Mouse (Mus musculus): ENCODE data around the gene Gdap2. TPM values are rescaled to one million over a fixed set of nuclear protein-coding genes. Genes with fewer than 3 reads are reported as not detected.
A peak's percentile ranks its signal among the peaks of the same experiment; 100 is the strongest.

Gene Gdap2
- polyA plus RNA-seq (2014; fragmentation: Nextera tagmentation; extraction: Ambion mirVana), result 32.2 and 33.1 TPM in 2 replicates

GRCm38 (mm10) chr3:100162315-100163105, at the start of gene Gdap2, which contains the start of gene Wdr3:
Gene Gdap2, plus strand, starts transcription at chr3:100162381.
Gene Wdr3, minus strand, starts transcription at chr3:100162407.
- no peaks in the 10 kb centered on the region for H3K9me3 ChIP-seq (ENCODE audit: control insufficient read depth, low read length)
- peaks cover 3% of the 10 kb centered on the region; the same call in 1 of the 2 replicates for H3K36me3 ChIP-seq (ENCODE audit: control insufficient read depth, insufficient read depth, low read length)
- under 1% methylated on average over 55 of the region's 55 CpGs for WGBS
- DNase-seq (ENCODE audit: low spot score) (peak; percentile 93), ATAC-seq (replicated peaks; ENCODE audit: low FRiP score) (peak; percentile 97)
- H3K27ac ChIP-seq (ENCODE audit: low read depth, low read length), result peak within 1 kb of the TSS; percentile 76; the same call in 1 of the 2 replicates
- peak within 1 kb of the TSS; percentile 60 for H3K4me2 ChIP-seq (ENCODE audit: low read depth, low read length, severe bottlenecking)
- H3K4me3 ChIP-seq (ENCODE audit: low read depth, low read length), result peak within 1 kb of the TSS; percentile 83
- H3K9ac ChIP-seq (ENCODE audit: low read length), result peak within 1 kb of the TSS; percentile 73
- H3K27me3 ChIP-seq (ENCODE audit: control insufficient read depth, insufficient read depth, low read length), result no peaks in the 10 kb centered on the region
- peaks cover 7% of the 10 kb centered on the region; the same call in 1 of the 2 replicates for H3K4me1 ChIP-seq (replicated peaks; ENCODE audit: control insufficient read depth, insufficient read depth, low read length)

GRCm38 (mm10) chr3:100118681-100119080, 43.5 kb upstream of the Gdap2 start:
- WGBS, result 68% methylated on average over 2 of the region's 2 CpGs
- H3K4me3 ChIP-seq (ENCODE audit: low read depth, low read length), result no peak overlapping the region
- H3K4me1 ChIP-seq (replicated peaks; ENCODE audit: control insufficient read depth, insufficient read depth, low read length), result no peaks in the 10 kb centered on the region
- no peak overlapping the region for H3K4me2 ChIP-seq (ENCODE audit: low read depth, low read length, severe bottlenecking)
- no peak for ATAC-seq (replicated peaks; ENCODE audit: low FRiP score)
- H3K9ac ChIP-seq (ENCODE audit: low read length), result no peak overlapping the region
- no peaks in the 10 kb centered on the region for H3K27me3 ChIP-seq (ENCODE audit: control insufficient read depth, insufficient read depth, low read length)
- H3K27ac ChIP-seq (ENCODE audit: low read depth, low read length), result no peak overlapping the region
- no peak for DNase-seq (ENCODE audit: low spot score)
- H3K36me3 ChIP-seq (ENCODE audit: control insufficient read depth, insufficient read depth, low read length), result no peaks in the 10 kb centered on the region
- H3K9me3 ChIP-seq (ENCODE audit: control insufficient read depth, low read length), result no peaks in the 10 kb centered on the region

GRCm38 (mm10) chr3:100121961-100122360, 40.2 kb upstream of the Gdap2 start:
- no peak overlapping the region for H3K9ac ChIP-seq (ENCODE audit: low read length)
- WGBS, result 85% methylated on average over 2 of the region's 2 CpGs
- no peak for DNase-seq (ENCODE audit: low spot score)

GRCm38 (mm10) chr3:100122445-100122844, 39.7 kb upstream of the Gdap2 start:
- Histone ChIP-seq H3K9ac (ENCODE audit: low read length) (no peak overlapping the region), H3K4me2 (ENCODE audit: low read depth, low read length, severe bottlenecking) (no peak overlapping the region), H3K27ac (ENCODE audit: low read depth, low read length) (no peak overlapping the region), H3K4me1 (replicated peaks; ENCODE audit: control insufficient read depth, insufficient read depth, low read length) (no peaks in the 10 kb centered on the region), H3K4me3 (ENCODE audit: low read depth, low read length) (no peak overlapping the region), H3K27me3 (ENCODE audit: control insufficient read depth, insufficient read depth, low read length) (no peaks in the 10 kb centered on the region), H3K36me3 (ENCODE audit: control insufficient read depth, insufficient read depth, low read length) (no peaks in the 10 kb centered on the region), H3K9me3 (ENCODE audit: control insufficient read depth, low read length) (no peaks in the 10 kb centered on the region)
- WGBS, result 71% methylated on average over 1 of the region's 1 CpGs
- DNase-seq (ENCODE audit: low spot score) (no peak), ATAC-seq (replicated peaks; ENCODE audit: low FRiP score) (no peak)

More at GRCm38 (mm10) chr3:100121961-100122360, 40.2 kb upstream of the Gdap2 start:
- Histone ChIP-seq H3K4me2 (ENCODE audit: low read depth, low read length, severe bottlenecking) (no peak overlapping the region), H3K4me3 (ENCODE audit: low read depth, low read length) (no peak overlapping the region), H3K36me3 (ENCODE audit: control insufficient read depth, insufficient read depth, low read length) (no peaks in the 10 kb centered on the region), H3K27ac (ENCODE audit: low read depth, low read length) (no peak overlapping the region), H3K27me3 (ENCODE audit: control insufficient read depth, insufficient read depth, low read length) (no peaks in the 10 kb centered on the region), H3K9me3 (ENCODE audit: control insufficient read depth, low read length) (no peaks in the 10 kb centered on the region), H3K4me1 (replicated peaks; ENCODE audit: control insufficient read depth, insufficient read depth, low read length) (no peaks in the 10 kb centered on the region)
- ATAC-seq (replicated peaks; ENCODE audit: low FRiP score), result no peak

GRCm38 (mm10) chr3:100160682-100161445, 1.3 kb upstream of the Gdap2 start:
- ATAC-seq (replicated peaks; ENCODE audit: low FRiP score) (no peak), DNase-seq (ENCODE audit: low spot score) (no peak)
- H3K9ac ChIP-seq (ENCODE audit: low read length), result peak overlapping the region; percentile 73; the same call in 1 of the 2 replicates
- H3K4me2 ChIP-seq (ENCODE audit: low read depth, low read length, severe bottlenecking), result peak overlapping the region; percentile 52
- no peak overlapping the region for H3K27ac ChIP-seq (ENCODE audit: low read depth, low read length)
- WGBS, result 90% methylated on average over 15 of the region's 15 CpGs
- H3K9me3 ChIP-seq (ENCODE audit: control insufficient read depth, low read length), result no peaks in the 10 kb centered on the region
- H3K4me1 ChIP-seq (replicated peaks; ENCODE audit: control insufficient read depth, insufficient read depth, low read length), result peaks cover 7% of the 10 kb centered on the region; the same call in 1 of the 2 replicates
- no peaks in the 10 kb centered on the region for H3K27me3 ChIP-seq (ENCODE audit: control insufficient read depth, insufficient read depth, low read length)
- peaks cover 7% of the 10 kb centered on the region; the same call in 1 of the 2 replicates for H3K36me3 ChIP-seq (ENCODE audit: control insufficient read depth, insufficient read depth, low read length)
- peak overlapping the region; percentile 83; the same call in 1 of the 2 replicates for H3K4me3 ChIP-seq (ENCODE audit: low read depth, low read length)

GRCm38 (mm10) chr3:100161665-100162314, 391 bp upstream of the Gdap2 start:
- H3K4me1 ChIP-seq (replicated peaks; ENCODE audit: control insufficient read depth, insufficient read depth, low read length), result peaks cover 7% of the 10 kb centered on the region; the same call in 1 of the 2 replicates
- H3K9ac ChIP-seq (ENCODE audit: low read length), result peak overlapping the region; percentile 73
- H3K4me3 ChIP-seq (ENCODE audit: low read depth, low read length), result peak overlapping the region; percentile 83
- no peak for ATAC-seq (replicated peaks; ENCODE audit: low FRiP score)
- no peak overlapping the region for H3K27ac ChIP-seq (ENCODE audit: low read depth, low read length)
- H3K27me3 ChIP-seq (ENCODE audit: control insufficient read depth, insufficient read depth, low read length), result no peaks in the 10 kb centered on the region
- no peaks in the 10 kb centered on the region for H3K9me3 ChIP-seq (ENCODE audit: control insufficient read depth, low read length)
- H3K36me3 ChIP-seq (ENCODE audit: control insufficient read depth, insufficient read depth, low read length), result peaks cover 3% of the 10 kb centered on the region; the same call in 1 of the 2 replicates
- 2% methylated on average over 35 of the region's 35 CpGs for whole genome bisulfite sequencing
- peak overlapping the region; percentile 52 for H3K4me2 ChIP-seq (ENCODE audit: low read depth, low read length, severe bottlenecking)
- no peak for DNase-seq (ENCODE audit: low spot score)

GRCm38 (mm10) chr3:100163556-100163955, 1.4 kb downstream of the Gdap2 start:
- Histone ChIP-seq H3K27ac (ENCODE audit: low read depth, low read length) (no peak overlapping the region), H3K4me3 (ENCODE audit: low read depth, low read length) (no peak overlapping the region), H3K27me3 (ENCODE audit: control insufficient read depth, insufficient read depth, low read length) (no peaks in the 10 kb centered on the region), H3K4me1 (replicated peaks; ENCODE audit: control insufficient read depth, insufficient read depth, low read length) (peaks cover 7% of the 10 kb centered on the region; the same call in 1 of the 2 replicates), H3K9me3 (ENCODE audit: control insufficient read depth, low read length) (no peaks in the 10 kb centered on the region), H3K36me3 (ENCODE audit: control insufficient read depth, insufficient read depth, low read length) (peaks cover 3% of the 10 kb centered on the region; the same call in 1 of the 2 replicates), H3K9ac (ENCODE audit: low read length) (no peak overlapping the region), H3K4me2 (ENCODE audit: low read depth, low read length, severe bottlenecking) (no peak overlapping the region)
- ATAC-seq (replicated peaks; ENCODE audit: low FRiP score) (no peak), DNase-seq (ENCODE audit: low spot score) (no peak)
- WGBS, result 94% methylated on average over 2 of the region's 2 CpGs

- no peaks in the 10 kb centered on the region for H3K27me3 ChIP-seq (ENCODE audit: control insufficient read depth, insufficient read depth, low read length)
- no peak overlapping the region for H3K27ac ChIP-seq (ENCODE audit: low read depth, low read length)
- H3K36me3 ChIP-seq (ENCODE audit: control insufficient read depth, insufficient read depth, low read length), result no peaks in the 10 kb centered on the region
- no peak overlapping the region for H3K4me2 ChIP-seq (ENCODE audit: low read depth, low read length, severe bottlenecking)
- H3K9me3 ChIP-seq (ENCODE audit: control insufficient read depth, low read length), result no peaks in the 10 kb centered on the region
- DNase-seq (ENCODE audit: low spot score) (no peak), ATAC-seq (replicated peaks; ENCODE audit: low FRiP score) (no peak)
- no peak overlapping the region for H3K9ac ChIP-seq (ENCODE audit: low read length)
- peaks cover 7% of the 10 kb centered on the region; the same call in 1 of the 2 replicates for H3K4me1 ChIP-seq (replicated peaks; ENCODE audit: control insufficient read depth, insufficient read depth, low read length)
- H3K4me3 ChIP-seq (ENCODE audit: low read depth, low read length), result no peak overlapping the region
These were observed 2.8 kb downstream of the Gdap2 start for GRCm38 (mm10) chr3:100164991-100165390.
